Mouse (Mus musculus): ENCODE data around the gene Spop.
"Not testable (repeated sequence)": the region's sequence is repeated elsewhere in the genome, so short reads cannot be mapped to it uniquely, and the experiment has no call there.

The Spop gene

GRCm38 (mm10) chr11:95391201-95391600 lies 22.7 kb upstream of the Spop start:
- DNase-seq (ENCODE audit: low spot score), result no peak

- DNase-seq (ENCODE audit: low spot score), result no peak
Measured at GRCm38 (mm10) chr11:95391743-95392142, 22.1 kb upstream of the Spop start.

- no peak for DNase-seq (ENCODE audit: low spot score)
Measured at GRCm38 (mm10) chr11:95392223-95392667, 21.6 kb upstream of the Spop start.

GRCm38 (mm10) chr11:95392708-95393499 lies 21.0 kb upstream of the Spop start:
- DNase-seq (ENCODE audit: low spot score), result no peak

GRCm38 (mm10) chr11:95393500-95393816 lies 20.4 kb upstream of the Spop start:
- no peak for DNase-seq (ENCODE audit: low spot score)

- no peak for DNase-seq (ENCODE audit: low spot score)
Measured at GRCm38 (mm10) chr11:95394112-95394511, 19.8 kb upstream of the Spop start.

GRCm38 (mm10) chr11:95396548-95396947 lies 17.3 kb upstream of the Spop start:
- no peak for DNase-seq (ENCODE audit: low spot score)

- peak; percentile 90 for DNase-seq (ENCODE audit: low spot score)
Measured at GRCm38 (mm10) chr11:95397843-95398835, 15.7 kb upstream of the Spop start.

- no peak for DNase-seq (ENCODE audit: low spot score)
Measured at GRCm38 (mm10) chr11:95399520-95400020, 14.3 kb upstream of the Spop start.

GRCm38 (mm10) chr11:95401568-95401967 lies 12.3 kb upstream of the Spop start:
- DNase-seq (ENCODE audit: low spot score), result no peak

GRCm38 (mm10) chr11:95402196-95402595 lies 11.7 kb upstream of the Spop start:
- no peak for DNase-seq (ENCODE audit: low spot score)

GRCm38 (mm10) chr11:95402658-95403101 lies 11.2 kb upstream of the Spop start:
- DNase-seq (ENCODE audit: low spot score), result no peak

GRCm38 (mm10) chr11:95403382-95404340 lies 10.2 kb upstream of the Spop start:
- no peak for DNase-seq (ENCODE audit: low spot score)

GRCm38 (mm10) chr11:95405771-95406170 lies 8.1 kb upstream of the Spop start:
- DNase-seq (ENCODE audit: low spot score), result no peak

- not testable (repeated sequence) for DNase-seq (ENCODE audit: low spot score)
Measured at GRCm38 (mm10) chr11:95406398-95406797, 7.5 kb upstream of the Spop start.

GRCm38 (mm10) chr11:95409450-95410112 lies 4.3 kb upstream of the Spop start:
- DNase-seq (ENCODE audit: low spot score), result no peak

GRCm38 (mm10) chr11:95411453-95412013 lies 2.3 kb upstream of the Spop start:
- no peak for DNase-seq (ENCODE audit: low spot score)

GRCm38 (mm10) chr11:95412615-95413014 lies 1.3 kb upstream of the Spop start:
- no peak for DNase-seq (ENCODE audit: low spot score)

- peak; percentile 98 for DNase-seq (ENCODE audit: low spot score)
Measured at GRCm38 (mm10) chr11:95414536-95415161, 769 bp downstream of the Spop start.

GRCm38 (mm10) chr11:95415931-95416330 lies 2.1 kb downstream of the Spop start:
- DNase-seq (ENCODE audit: low spot score), result no peak
